Mouse (Mus musculus) megakaryocyte, embryonic 14.5 days (primary cell): ENCODE results near the gene Agrp.

Experiments
- FLI1 ChIP-seq: IDR thresholded peaks from 2 replicates; pipeline ENCODE4 v1.6.1; 2012; ENCODE audit warnings: low read length, inconsistent platforms, mixed read lengths
- GATA1 ChIP-seq: IDR thresholded peaks from 3 replicates; pipeline ENCODE4 v1.6.1; 2012; ENCODE audit warnings: mixed read lengths, low read length, inconsistent platforms, borderline replicate concordance

GRCm38 (mm10) chr8:105536546-105536945, 100.6 kb downstream of the Agrp start:
- TF ChIP-seq GATA1, result no peak
- TF ChIP-seq FLI1, result no peak
